Mouse (Mus musculus) ES-E14 (cell line): Measurements from ENCODE around the gene Tnnc2. TPM values are rescaled to one million over a fixed set of nuclear protein-coding genes. Genes with fewer than 3 reads are reported as not detected.
A peak's percentile ranks its signal among the peaks of the same experiment; 100 is the strongest.
"Not testable (repeated sequence)": the region's sequence is repeated elsewhere in the genome, so short reads cannot be mapped to it uniquely, and the experiment has no call there.

ENCODE experiments used
- DNase-seq: peaks from one replicate; pipeline ENCODE4 v3.0.0-alpha.2; 2013; ENCODE audit warnings: low read depth, low spot score
- H3K27ac ChIP-seq: 2 replicates; pipeline ENCODE4 v1.5.1; 2012; ENCODE audit warnings: low read depth, mild to moderate bottlenecking, low read length, moderate library complexity, mixed read lengths; ENCODE audit not compliant: poor library complexity, insufficient read depth, severe bottlenecking
- H3K36me3 ChIP-seq: 2 replicates; pipeline ENCODE4 v1.6.1; 2012; ENCODE audit warnings: mild to moderate bottlenecking, low read length, moderate library complexity, mixed read lengths; ENCODE audit not compliant: control insufficient read depth, poor library complexity, insufficient read depth, severe bottlenecking
- H3K4me1 ChIP-seq, 2 experiments: fragments of 150-350 bp in 1 of 2; sonication (generic) in 1 of 2; 2 replicates each; pipeline ENCODE4 v1.6.1; 2012; ENCODE audit warnings: low read length in 2 of 2, mild to moderate bottlenecking in 1 of 2, mixed read lengths in 1 of 2; ENCODE audit not compliant: control insufficient read depth in 2 of 2, insufficient read depth in 2 of 2, poor library complexity in 1 of 2
- H3K4me3 ChIP-seq, 2 experiments: fragments of 150-350 bp in 1 of 2; sonication (generic) in 1 of 2; 2 replicates each; pipeline ENCODE4 v1.5.1; 2012; ENCODE audit warnings: low read length in 2 of 2, low read depth in 1 of 2, mild to moderate bottlenecking in 1 of 2, mixed read lengths in 1 of 2; ENCODE audit not compliant: insufficient read depth in 1 of 2, poor library complexity in 1 of 2, severe bottlenecking in 1 of 2
- H3K9ac ChIP-seq: 2 replicates; pipeline ENCODE4 v1.6.1; 2012; ENCODE audit warnings: low read depth, mild to moderate bottlenecking, low read length, mixed read lengths; ENCODE audit not compliant: poor library complexity, insufficient read depth, severe bottlenecking
- H3K9me3 ChIP-seq: fragments of 150-350 bp; sonication (generic); 2 replicates; pipeline ENCODE4 v1.6.1; 2012; ENCODE audit warnings: low read depth, mild to moderate bottlenecking, low read length; ENCODE audit not compliant: control insufficient read depth, insufficient read depth
- CHD2 ChIP-seq: IDR thresholded peaks from 2 replicates; pipeline ENCODE4 v1.6.1; 2014; ENCODE audit warnings: mild to moderate bottlenecking, low read depth, low read length, inconsistent platforms
- HCFC1 ChIP-seq: IDR thresholded peaks from 2 replicates; pipeline ENCODE4 v1.6.1; 2012; ENCODE audit warnings: low read length, inconsistent platforms, borderline replicate concordance; ENCODE audit not compliant: insufficient read depth
- MAFK ChIP-seq: IDR thresholded peaks from 2 replicates; pipeline ENCODE4 v1.6.1; 2014; ENCODE audit warnings: mild to moderate bottlenecking, low read depth, low read length, inconsistent platforms; ENCODE audit not compliant: insufficient read depth
- ZC3H11A ChIP-seq: IDR thresholded peaks from 2 replicates; pipeline ENCODE4 v1.6.1; 2012; ENCODE audit warnings: low read depth, mild to moderate bottlenecking, inconsistent platforms, low read length, borderline replicate concordance
- ZNF384 ChIP-seq: IDR thresholded peaks from 2 replicates; pipeline ENCODE4 v1.6.1; 2012; ENCODE audit warnings: low read depth, low read length, inconsistent platforms
- in situ Hi-C, 2 experiments: fragments of 600-800 bp; cut with MboI; formaldehyde crosslinking; loops; one replicate each; pipeline ENCODE4 v1.15.1; 2025; ENCODE audit warnings: low sequenced_read_pairs in 2 of 2, inconsistent platforms in 1 of 2; ENCODE audit not compliant: unreplicated experiment in 2 of 2
- total RNA-seq: library from RNA; depleted of rRNA; stranded (reverse); fragments of 300-350 nt; gene quantifications from 2 replicates; pipeline ENCODE4 v1.2.3, GENCODE M21; 2012

Gene Tnnc2
- total RNA-seq, 1 experiment, result 1.7 TPM

- H3K9me3 ChIP-seq, result no peaks in the 10 kb centered on the region
- H3K4me3 ChIP-seq, result peak overlapping the region; percentile 91 to 97
- DNase-seq, result no peak
- in situ Hi-C loops, result no loop called here
- peaks cover 0 to 10% of the 10 kb centered on the region in 2 experiments; a peak in 2 of 4 replicates for H3K4me1 ChIP-seq
- H3K36me3 ChIP-seq, result peaks cover 11% of the 10 kb centered on the region; the same call in 1 of the 2 replicates
- TF ChIP-seq CHD2, result no peak
- no peak for TF ChIP-seq HCFC1
- no peak for TF ChIP-seq ZNF384
- TF ChIP-seq ZC3H11A, result no peak
- no peak for TF ChIP-seq MAFK
- H3K27ac ChIP-seq, result no peak overlapping the region
- peak overlapping the region; percentile 92; the same call in 1 of the 2 replicates for H3K9ac ChIP-seq
Measured at GRCm38 (mm10) chr2:164803921-164804313, 24.1 kb upstream of the Tnnc2 start.

GRCm38 (mm10) chr2:164803201-164803920, 23.6 kb upstream of the Tnnc2 start:
- peaks cover 7% of the 10 kb centered on the region; the same call in 1 of the 2 replicates for H3K36me3 ChIP-seq
- TF ChIP-seq CHD2, result no peak
- no peak for TF ChIP-seq HCFC1
- TF ChIP-seq ZC3H11A, result no peak
- no peak for TF ChIP-seq ZNF384
- TF ChIP-seq MAFK, result no peak
- H3K9me3 ChIP-seq, result no peaks in the 10 kb centered on the region
- no peak for DNase-seq
- no peak overlapping the region for H3K27ac ChIP-seq
- peak overlapping the region; percentile 91 to 97; a peak in 3 of 4 replicates for H3K4me3 ChIP-seq
- H3K9ac ChIP-seq, result peak overlapping the region; percentile 57; the same call in 1 of the 2 replicates
- peaks cover 0 to 10% of the 10 kb centered on the region in 2 experiments; a peak in 2 of 4 replicates for H3K4me1 ChIP-seq
- in situ Hi-C loops, result no loop called here

- in situ Hi-C loops, result no loop called here
- Histone ChIP-seq H3K9me3 (no peaks in the 10 kb centered on the region), H3K9ac (no peak overlapping the region), H3K27ac (no peak overlapping the region), H3K4me3 (no peak overlapping the region), H3K36me3 (peaks cover 26% of the 10 kb centered on the region), H3K4me1 (peaks cover 0 to 7% of the 10 kb centered on the region in 2 experiments; a peak in 1 of 4 replicates)
- no peak for DNase-seq
- no peak for TF ChIP-seq MAFK
- TF ChIP-seq CHD2, result no peak
- TF ChIP-seq ZC3H11A, result no peak
- TF ChIP-seq HCFC1, result no peak
- TF ChIP-seq ZNF384, result no peak
Measured at GRCm38 (mm10) chr2:164800252-164801004, 20.7 kb upstream of the Tnnc2 start.

DNA sequence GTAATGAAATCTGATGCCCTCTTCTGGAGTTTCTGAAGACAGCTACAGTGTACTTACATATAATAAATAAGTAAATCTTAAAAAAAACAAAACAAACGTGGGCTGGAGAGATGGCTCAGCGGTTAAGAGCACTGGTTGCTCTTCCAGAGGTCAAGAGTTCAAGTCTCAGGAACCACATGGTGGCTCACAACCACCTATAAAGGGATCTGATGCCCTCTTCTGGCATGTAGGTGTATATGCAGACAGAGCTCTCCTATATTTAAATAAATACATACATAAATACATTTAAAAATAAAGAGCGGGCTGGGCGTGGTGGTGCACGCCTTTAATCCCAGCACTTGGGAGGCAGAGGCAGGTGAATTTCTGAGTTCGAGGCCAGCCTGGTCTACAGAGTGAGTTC, 18.8 kb upstream of the Tnnc2 start:
- H3K9me3 ChIP-seq, H3K27ac ChIP-seq, in situ Hi-C loops, H3K4me3 ChIP-seq, DNase-seq, H3K9ac ChIP-seq: not testable (repeated sequence)
- Histone ChIP-seq H3K4me1 (peaks cover under 1 to 10% of the 10 kb centered on the region in 2 experiments; a peak in 1 of 4 replicates), H3K36me3 (peaks cover 32% of the 10 kb centered on the region)
